Mouse (Mus musculus): ENCODE results near the gene Glis1.
"Not testable (repeated sequence)": the region's sequence is repeated elsewhere in the genome, so short reads cannot be mapped to it uniquely, and the experiment has no call there.

Gene Glis1

DNA sequence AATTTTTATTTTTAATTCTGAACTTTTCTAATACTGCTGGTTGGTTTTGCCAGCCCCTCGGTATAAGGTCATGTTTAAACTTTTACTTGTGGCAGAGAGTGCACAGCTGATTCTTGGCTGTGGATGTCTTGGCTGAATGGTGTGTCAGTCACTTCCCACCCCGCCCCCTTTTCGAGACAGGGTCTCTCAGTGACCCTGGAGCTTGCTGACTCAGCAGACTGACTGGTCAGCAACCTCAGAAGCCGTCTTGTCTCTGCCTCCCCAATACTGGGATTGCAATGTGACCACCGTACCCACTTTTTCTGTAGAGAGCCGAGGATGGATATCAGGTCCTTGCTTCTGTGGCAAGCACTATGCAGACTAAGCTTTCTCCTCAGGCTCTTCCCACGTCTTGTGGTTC, 154.2 kb downstream of the Glis1 start:
- no peak for DNase-seq

GRCm38 (mm10) chr4:107589046-107589445, 154.7 kb downstream of the Glis1 start:
- DNase-seq, result no peak

GRCm38 (mm10) chr4:107590805-107591534, 156.6 kb downstream of the Glis1 start:
- DNase-seq, result no peak

DNA sequence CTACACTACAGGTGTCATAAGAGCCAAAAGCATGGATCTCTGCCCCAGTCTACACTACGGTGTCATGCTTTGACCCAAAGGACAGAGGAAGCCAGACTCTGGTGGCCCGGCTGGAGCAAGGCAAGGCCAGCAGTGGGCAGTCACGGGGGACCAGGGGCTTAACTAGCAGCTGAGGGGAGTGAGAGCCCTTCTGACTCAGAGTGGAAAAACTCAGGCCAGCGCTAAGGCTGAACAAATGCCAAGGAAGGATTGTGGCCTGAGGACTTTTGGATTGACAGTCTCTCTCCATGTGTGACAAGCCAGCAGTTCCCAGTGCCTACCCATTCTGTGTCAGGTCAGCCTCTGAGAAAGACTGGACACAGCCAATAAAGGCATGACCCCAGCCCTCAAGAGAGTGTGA, 159.0 kb downstream of the Glis1 start:
- DNase-seq, result no peak

- DNase-seq, result no peak
These were observed 163.0 kb downstream of the Glis1 start for GRCm38 (mm10) chr4:107597226-107597897.

DNA sequence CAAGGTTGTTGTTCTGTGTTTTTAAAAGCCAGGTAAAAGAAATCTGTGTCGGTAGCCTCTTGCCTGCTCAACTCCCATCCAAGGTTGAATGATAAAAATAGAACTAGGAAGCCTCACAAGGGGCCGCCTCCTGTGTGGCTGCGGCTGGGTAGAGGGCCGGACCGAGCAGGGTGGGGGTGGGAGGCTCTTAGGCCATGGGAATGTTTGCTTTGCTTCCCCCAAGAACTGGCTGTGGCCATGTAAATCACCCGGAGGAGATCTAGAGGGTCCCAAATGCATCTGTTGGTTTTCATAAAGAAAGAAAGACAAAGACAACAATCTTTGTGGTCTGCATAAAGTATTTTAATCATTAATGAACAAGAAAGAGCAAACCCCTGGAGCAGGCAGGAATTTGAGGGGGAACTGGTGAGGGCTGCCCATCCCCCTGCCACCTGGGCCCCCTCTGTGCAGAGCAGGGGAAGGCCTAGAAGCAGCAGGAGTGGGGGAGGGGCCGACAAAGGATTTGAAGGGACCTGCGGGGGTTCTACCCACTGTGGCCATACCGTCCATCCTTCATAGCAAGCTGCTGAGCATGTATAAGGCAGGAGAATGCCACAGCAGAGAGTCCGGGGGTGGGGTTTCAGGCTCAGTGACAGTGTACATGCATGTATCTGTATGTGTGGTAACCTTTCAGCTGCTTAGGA, 163.6 kb downstream of the Glis1 start:
- no peak for DNase-seq

DNA sequence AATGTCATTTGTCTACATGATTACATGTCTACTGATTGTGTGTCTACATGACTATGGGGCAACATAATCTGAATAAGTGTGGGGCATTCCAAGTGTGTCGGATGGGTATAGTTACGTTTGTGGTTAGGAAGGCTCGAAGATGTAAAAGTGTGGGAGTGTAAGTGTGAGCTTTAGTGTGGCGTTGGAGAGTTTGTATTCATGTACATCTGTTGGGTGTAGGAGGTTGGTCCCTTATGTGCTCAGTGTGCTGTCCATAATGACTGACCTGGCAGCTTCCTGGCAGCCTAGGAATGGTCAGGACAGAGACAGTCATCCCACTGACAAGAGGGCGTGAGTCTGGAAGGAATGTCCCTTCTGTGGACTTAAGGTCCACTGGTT, 164.2 kb downstream of the Glis1 start:
- DNase-seq, result not testable (repeated sequence)

GRCm38 (mm10) chr4:107602284-107602683, 167.9 kb downstream of the Glis1 start:
- DNase-seq, result no peak

- DNase-seq, result no peak
These were observed 168.4 kb downstream of the Glis1 start for GRCm38 (mm10) chr4:107602787-107603186.

DNA sequence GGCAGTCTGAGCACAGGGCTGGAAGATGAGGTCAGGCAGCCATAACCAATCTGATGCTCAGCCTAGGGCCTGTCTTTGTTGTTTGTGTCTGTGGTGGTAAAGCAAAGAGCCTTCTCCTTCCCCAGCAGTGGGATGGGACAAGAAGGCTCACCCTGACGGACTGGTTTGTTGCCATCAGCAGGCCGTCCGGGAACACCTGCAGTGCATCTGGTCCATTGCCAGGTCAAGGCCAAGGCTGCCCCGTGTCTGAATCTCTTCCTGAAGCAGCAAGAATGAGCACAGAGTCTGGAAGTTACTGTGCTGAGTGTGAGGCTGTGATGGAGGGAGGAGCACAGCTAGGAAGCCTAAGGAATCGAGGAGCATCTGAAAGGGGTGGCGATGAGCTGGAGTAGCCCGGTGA, 168.8 kb downstream of the Glis1 start:
- DNase-seq, result no peak

DNA sequence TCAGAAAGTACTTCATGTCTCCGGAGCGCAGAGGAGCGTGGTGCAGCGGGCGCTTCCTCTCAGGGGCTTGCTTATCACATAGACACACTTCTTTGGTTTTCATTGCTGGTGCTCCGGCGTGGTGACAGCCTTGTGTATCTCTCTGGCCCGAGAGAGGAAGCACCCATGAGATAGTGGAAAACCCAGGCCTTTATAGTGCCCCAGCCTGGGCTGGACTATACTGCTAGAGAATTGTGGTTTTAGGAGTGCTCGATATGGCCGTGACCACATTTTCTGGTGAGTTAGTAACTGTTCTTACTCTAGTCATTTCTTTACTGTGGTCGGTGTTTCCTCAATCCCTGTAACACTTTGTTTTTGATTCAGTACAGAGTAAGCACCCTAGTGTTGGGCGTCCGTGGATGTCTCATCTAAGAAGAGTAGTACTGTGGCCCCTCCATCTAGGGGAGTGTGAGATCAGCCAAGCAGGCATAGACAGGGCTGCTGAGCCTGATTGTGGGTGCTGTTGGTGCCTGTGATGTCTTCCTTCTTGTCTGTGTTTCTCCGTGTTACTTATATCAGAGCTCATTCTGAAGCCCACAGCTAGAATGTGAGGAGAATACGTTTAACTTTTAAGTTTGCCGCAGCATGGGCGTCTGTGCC, 171.7 kb downstream of the Glis1 start:
- no peak for DNase-seq

DNA sequence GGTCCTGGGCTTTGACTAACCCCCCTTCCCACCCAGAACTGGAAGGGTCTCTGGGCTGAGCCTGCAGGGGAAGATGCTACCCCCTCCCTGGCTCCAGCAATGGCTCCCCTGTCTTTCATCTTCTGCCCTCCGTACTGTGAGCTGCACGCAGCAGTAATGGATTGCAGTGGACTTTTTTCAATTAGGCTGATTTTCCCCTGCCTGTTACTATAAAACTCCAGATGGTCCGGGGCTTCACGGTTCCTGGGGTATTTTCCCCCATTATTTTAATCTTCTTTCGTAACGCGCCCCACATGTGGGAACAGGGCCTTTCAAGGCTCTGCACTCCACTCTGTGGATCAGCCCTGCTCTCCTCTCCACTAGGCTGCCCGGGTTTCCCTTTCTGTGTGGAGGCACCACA, 175.4 kb downstream of the Glis1 start:
- no peak for DNase-seq

DNA sequence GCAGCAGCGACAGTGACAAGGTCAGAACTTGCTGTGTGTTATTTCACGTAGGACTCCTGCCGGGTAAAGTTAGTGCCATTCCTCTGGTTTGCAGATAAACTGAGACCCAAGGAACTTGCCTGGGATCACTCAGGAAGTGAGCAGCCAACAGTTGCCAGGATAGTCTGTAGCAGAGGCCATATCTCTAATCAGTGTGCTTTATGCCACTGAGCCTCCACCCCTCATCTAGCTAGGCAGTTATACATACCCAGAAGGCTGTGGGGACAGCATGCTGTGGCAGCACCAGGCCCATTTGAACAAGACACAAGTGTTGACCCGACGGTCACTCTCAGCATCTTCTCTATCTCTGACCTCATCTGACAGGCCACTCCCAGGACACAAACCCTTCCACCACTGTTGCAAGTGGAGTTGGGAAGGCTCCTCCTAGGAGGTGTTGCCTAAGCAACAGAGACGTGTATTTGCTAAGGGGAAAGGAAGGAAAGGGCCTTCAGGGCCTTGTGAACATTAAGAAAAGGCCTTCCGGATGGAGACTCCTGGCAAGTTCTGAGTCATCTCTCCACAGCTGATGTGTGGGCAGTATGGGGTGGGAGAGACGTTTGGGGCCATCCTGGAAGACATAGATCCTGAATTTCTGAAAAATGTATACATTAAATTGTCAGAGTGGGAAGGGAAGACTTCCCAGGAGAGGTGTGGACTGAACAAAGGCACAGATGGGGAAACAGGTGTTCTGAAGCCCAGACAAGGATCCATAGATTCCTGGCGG, 177.7 kb downstream of the Glis1 start:
- DNase-seq, result no peak

GRCm38 (mm10) chr4:107617596-107618230, 183.3 kb downstream of the Glis1 start:
- DNase-seq, result no peak

- no peak for DNase-seq
These were observed 185.1 kb downstream of the Glis1 start for GRCm38 (mm10) chr4:107619487-107619886.

DNA sequence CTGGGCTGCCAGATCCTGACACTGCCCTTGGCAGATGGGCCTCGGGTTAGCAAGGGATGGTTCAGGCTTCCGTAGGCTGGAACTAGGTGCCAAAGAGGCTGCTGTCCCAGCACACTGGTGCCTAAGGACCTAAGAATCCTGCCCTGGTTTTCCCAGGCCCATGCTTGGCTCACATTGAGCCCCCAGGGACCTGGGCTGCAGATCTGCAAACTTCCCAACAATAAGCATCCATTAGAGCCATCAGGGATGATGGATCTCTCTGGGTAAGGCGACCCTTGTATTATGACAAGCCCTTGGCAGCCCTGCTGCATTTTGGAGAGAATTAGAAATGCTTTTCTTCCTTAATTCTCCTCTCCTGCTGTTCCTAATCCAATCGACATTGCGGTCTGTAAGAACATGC, 187.0 kb downstream of the Glis1 start:
- no peak for DNase-seq

DNA sequence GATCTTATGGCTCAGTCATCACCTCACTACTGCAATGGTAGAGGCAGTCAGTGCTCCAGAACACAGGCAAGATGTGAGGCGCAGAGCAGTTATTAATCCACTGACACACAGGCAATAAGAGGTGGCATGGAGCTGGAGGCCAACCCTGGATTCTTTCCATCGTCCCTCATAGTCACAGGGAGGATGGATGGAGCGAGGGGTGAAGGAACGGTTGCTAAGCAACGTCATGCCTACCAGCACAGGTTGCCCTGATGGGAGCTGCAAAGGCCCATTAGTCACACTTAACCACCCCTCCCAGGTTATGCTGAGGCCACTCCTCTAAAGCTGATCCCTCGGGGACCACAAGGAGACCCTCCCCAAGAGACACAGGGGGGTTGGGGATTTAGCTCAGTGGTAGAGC, 187.9 kb downstream of the Glis1 start:
- no peak for DNase-seq

- DNase-seq, result no peak
These were observed 189.5 kb downstream of the Glis1 start for GRCm38 (mm10) chr4:107623916-107624315.

DNA sequence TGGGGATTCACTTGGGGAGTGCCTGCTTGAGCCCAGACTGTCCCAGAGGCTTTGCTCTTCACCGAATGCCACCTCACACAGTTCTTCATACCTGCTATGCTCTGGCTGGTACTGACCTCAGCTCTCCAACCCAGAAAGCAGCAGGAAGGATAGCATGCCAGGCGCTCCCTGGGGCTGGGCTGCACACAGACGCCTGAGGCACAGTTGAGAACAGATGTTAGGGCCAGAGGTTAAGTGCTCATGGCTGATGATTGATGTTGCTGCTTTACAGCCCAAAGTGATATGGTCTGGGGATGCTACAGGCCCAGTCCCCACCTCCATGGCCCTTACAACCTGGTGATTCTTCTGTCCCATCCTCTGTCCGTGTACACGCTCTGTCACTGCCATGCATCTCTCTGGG, 190.6 kb downstream of the Glis1 start:
- no peak for DNase-seq

DNA sequence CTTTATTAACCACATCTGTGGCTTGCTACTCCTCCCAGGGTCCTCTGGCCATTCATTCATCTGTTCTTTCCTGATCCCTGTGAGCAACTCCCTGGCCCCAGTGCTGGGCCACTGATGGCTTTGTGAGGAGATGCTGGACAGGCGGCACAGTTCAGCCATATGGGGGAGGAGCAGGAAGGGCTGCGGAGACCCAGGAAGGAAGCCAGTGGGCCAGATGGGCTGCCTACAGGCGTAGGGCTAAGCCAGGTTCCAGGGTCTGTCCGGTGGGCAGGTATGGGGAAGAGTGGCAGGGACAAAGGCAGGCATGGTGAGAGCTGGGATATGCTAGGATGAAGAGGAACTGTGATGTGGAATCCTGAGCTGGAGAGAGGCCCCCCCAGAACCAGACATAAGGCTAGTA, 193.8 kb downstream of the Glis1 start:
- no peak for DNase-seq

DNA sequence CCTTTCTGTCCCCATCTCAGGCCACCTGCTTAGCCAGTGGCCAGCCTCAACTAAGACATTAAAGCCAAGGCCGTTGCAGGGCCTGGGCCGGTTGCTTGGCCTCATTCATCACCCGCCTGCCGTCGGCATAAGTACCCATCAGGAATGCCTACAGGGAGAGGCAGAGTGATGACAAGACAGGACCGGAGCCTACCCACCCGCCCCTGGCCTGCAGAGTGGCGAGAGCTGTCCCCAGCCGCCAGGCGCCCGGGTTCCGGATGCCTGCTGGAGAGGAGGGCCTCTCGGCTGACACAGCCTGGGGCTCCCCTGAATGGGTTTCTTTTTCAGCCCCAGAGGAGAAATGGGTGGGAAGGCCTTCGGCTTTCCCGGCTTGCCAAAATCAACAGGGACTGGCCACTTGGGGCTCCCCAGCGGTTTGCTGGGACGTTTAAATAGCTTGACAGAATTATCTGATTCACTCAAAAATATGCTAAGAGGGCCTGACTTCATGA, 194.6 kb downstream of the Glis1 start:
- peak; percentile 91 for DNase-seq

DNA sequence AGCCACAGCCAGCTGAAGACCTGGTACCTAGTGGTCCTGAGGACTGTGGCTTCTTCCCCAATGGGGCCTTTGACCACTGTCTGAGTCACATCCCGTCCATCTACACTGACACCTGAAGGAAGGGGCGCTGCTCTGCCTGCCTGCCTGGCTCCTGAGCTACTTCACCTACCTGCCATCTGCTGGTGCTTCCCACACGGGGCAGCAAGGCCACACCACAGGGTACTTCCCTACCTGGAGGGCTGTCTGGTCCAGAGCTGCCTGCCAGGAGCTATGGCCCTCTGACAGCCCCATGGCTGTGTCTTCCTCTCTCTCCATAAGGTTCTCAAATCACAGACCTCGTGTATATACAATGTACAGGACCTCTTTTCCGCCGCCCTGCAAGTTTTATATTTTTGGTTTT, 200.2 kb downstream of the Glis1 start:
- DNase-seq, result no peak

Data from heart, adult 11 months (tissue).